Mouse (Mus musculus): ENCODE measurements around the gene Gm10271.

DNA sequence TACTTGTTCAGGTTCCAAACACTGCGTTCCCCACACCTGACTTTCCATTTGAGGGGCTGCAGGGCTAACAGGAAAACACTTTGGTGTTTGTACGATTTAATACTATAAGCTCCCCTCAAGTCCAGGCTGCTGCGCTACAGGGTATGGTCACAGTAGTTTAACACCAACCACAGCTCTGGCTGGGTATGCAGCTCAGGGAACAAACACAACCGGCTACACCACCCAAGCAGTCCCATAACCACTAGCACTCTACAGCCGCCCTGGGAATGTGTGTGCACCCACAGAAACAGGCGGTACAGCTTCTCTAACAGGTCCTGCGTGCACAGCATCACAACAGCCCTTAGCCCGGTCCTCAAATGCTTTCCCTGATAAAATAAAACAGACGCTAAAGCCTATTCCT, 59.6 kb downstream of the Gm10271 start:
- TF ChIP-seq CTCF (IDR thresholded peaks at IDR 0.05; ENCODE audit: control insufficient read depth, insufficient read depth, insufficient replicate concordance, low read depth, low read length) (no peak), POLR2A (IDR thresholded peaks at IDR 0.05; ENCODE audit: control insufficient read depth, low read depth, low read length) (no peak)
